Mouse (Mus musculus): Measurements from ENCODE around the gene St8sia1. TPM values are rescaled to one million over a fixed set of nuclear protein-coding genes. Genes with fewer than 3 reads are reported as not detected.
"Not testable (repeated sequence)": the region's sequence is repeated elsewhere in the genome, so short reads cannot be mapped to it uniquely, and the experiment has no call there.

St8sia1 gene
- 0.93 and 1.1 TPM in 2 replicates for polyA plus RNA-seq (2012; rRNA removed)
- polyA plus RNA-seq (2014; fragmentation: Nextera tagmentation; extraction: Ambion mirVana) = 1.1 and 1.3 TPM in 2 replicates

DNA sequence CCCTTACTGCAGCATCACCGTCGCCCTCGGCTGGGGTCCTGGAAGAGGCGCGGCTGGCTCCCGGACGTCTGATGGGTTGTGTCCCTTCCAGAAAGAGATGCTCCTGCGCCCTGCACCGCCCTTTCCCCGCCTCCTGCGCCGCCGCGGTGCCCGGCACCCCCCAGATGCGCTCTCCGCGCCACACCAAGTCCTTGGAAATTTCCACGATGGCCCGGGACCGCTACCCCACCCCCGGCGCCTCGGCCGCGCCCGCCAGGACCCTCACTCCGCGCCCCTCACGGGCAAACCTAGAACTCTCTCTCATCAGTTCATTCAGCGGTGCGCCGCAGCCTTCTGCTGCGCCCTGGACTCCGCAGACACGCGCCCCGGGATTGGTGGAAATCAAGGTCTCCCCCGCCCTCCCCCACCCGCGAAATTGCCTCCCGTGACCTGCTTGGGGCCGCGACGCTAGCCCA lies at the start of gene St8sia1:
St8sia1 (minus strand) TSS at position 377 of the 455 bp plus-strand sequence.
- H3K9ac ChIP-seq (ENCODE audit: low read depth, low read length, severe bottlenecking) = peak within 1 kb of the TSS; percentile 66
- H3K4me3 ChIP-seq (replicated peaks; ENCODE audit: low read length) = peak within 1 kb of the TSS; percentile 60
- 0% methylated on average over 39 of the region's 45 CpGs for WGBS
- H3K4me1 ChIP-seq (ENCODE audit: control insufficient read depth, insufficient read depth, low read length) = 0 out of 2 replicates have a peak, but pooled peaks cover 5% of the 10 kb centered on the region
- H3K4me2 ChIP-seq (replicated peaks; ENCODE audit: low read depth, low read length, severe bottlenecking) = peak within 1 kb of the TSS; percentile 97
- peak; percentile 47 for ATAC-seq (ENCODE audit: low FRiP score, low read depth)
- no peak for TF ChIP-seq POLR2A (IDR thresholded peaks at IDR 0.05; ENCODE audit: borderline replicate concordance, extremely low read depth, insufficient read depth, insufficient read length)
- no peaks in the 10 kb centered on the region for H3K36me3 ChIP-seq (ENCODE audit: control insufficient read depth, insufficient read depth, low read length)
- no peaks in the 10 kb centered on the region for H3K9me3 ChIP-seq (ENCODE audit: control insufficient read depth, low read length)
- 0 out of 2 replicates have a peak within 1 kb of the TSS, but pooled peaks have one; percentile 38 for H3K27ac ChIP-seq (replicated peaks; ENCODE audit: low read depth, low read length)
- peaks cover 10% of the 10 kb centered on the region; the same call in 1 of the 2 replicates for H3K27me3 ChIP-seq (ENCODE audit: control insufficient read depth, insufficient read depth, low read length)
- no peak for DNase-seq (ENCODE audit: low spot score)

DNA sequence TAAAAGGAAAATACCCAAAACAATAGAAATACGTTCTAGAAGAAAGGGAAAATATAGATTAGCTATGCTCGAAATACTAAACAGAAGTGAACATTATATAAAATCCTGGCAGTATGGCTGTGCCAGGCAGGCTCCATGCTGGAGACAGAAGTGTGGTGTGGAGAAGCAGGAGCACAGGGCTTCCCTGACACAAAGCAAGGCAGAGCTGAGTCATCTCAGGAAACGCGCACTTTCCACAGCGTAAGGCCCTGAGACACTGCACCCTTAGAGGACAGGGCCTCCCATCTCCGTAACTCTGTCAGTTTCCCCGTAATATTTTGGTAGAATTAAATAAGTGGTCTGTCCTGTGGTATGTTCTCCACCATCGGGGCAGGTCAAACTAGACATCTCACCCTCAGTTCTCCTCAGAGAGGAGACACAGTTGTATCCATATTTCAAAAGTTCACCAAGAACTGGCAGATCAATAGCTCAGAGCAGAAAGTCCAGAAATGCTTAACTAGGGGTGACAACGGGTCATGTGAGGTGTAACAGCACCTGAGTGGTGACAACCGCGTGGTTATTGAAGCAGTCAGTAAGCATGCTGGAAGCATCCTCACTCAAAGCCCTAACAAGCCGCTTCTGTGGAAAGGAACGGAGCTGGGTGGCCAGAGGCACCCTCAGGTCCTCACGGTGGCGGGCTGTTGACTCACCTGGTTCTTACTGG lies 48.4 kb upstream of the St8sia1 start:
- Histone ChIP-seq H3K4me1 (ENCODE audit: control insufficient read depth, insufficient read depth, low read length) (no peaks in the 10 kb centered on the region), H3K36me3 (ENCODE audit: control insufficient read depth, insufficient read depth, low read length) (peaks cover 40% of the 10 kb centered on the region), H3K9me3 (ENCODE audit: control insufficient read depth, low read length) (peaks cover 3% of the 10 kb centered on the region; the same call in 1 of the 2 replicates), H3K27ac (replicated peaks; ENCODE audit: low read depth, low read length) (no peak overlapping the region), H3K4me2 (replicated peaks; ENCODE audit: low read depth, low read length, severe bottlenecking) (no peak overlapping the region), H3K27me3 (ENCODE audit: control insufficient read depth, insufficient read depth, low read length) (no peaks in the 10 kb centered on the region), H3K4me3 (replicated peaks; ENCODE audit: low read length) (no peak overlapping the region), H3K9ac (ENCODE audit: low read depth, low read length, severe bottlenecking) (no peak overlapping the region)
- TF ChIP-seq POLR2A (IDR thresholded peaks at IDR 0.05; ENCODE audit: borderline replicate concordance, extremely low read depth, insufficient read depth, insufficient read length) = no peak
- no peak for DNase-seq (ENCODE audit: low spot score)
- ATAC-seq (ENCODE audit: low FRiP score, low read depth) = no peak
- 94% methylated on average over 15 of the region's 15 CpGs for WGBS

GRCm38 (mm10) chr6:143008865-143009264 lies 44.6 kb upstream of the St8sia1 start:
- H3K36me3 ChIP-seq (ENCODE audit: control insufficient read depth, insufficient read depth, low read length) = peaks cover 26% of the 10 kb centered on the region
- peaks cover 13% of the 10 kb centered on the region for H3K9me3 ChIP-seq (ENCODE audit: control insufficient read depth, low read length)
- H3K27ac ChIP-seq (replicated peaks; ENCODE audit: low read depth, low read length) = no peak overlapping the region
- no peak overlapping the region for H3K4me2 ChIP-seq (replicated peaks; ENCODE audit: low read depth, low read length, severe bottlenecking)
- ATAC-seq (ENCODE audit: low FRiP score, low read depth) (no peak), DNase-seq (ENCODE audit: low spot score) (no peak)
- no peak overlapping the region for H3K9ac ChIP-seq (ENCODE audit: low read depth, low read length, severe bottlenecking)
- TF ChIP-seq POLR2A (IDR thresholded peaks at IDR 0.05; ENCODE audit: borderline replicate concordance, extremely low read depth, insufficient read depth, insufficient read length) = no peak
- no peak overlapping the region for H3K4me3 ChIP-seq (replicated peaks; ENCODE audit: low read length)
- 80% methylated on average over 5 of the region's 5 CpGs for WGBS
- no peaks in the 10 kb centered on the region for H3K4me1 ChIP-seq (ENCODE audit: control insufficient read depth, insufficient read depth, low read length)
- no peaks in the 10 kb centered on the region for H3K27me3 ChIP-seq (ENCODE audit: control insufficient read depth, insufficient read depth, low read length)

DNA sequence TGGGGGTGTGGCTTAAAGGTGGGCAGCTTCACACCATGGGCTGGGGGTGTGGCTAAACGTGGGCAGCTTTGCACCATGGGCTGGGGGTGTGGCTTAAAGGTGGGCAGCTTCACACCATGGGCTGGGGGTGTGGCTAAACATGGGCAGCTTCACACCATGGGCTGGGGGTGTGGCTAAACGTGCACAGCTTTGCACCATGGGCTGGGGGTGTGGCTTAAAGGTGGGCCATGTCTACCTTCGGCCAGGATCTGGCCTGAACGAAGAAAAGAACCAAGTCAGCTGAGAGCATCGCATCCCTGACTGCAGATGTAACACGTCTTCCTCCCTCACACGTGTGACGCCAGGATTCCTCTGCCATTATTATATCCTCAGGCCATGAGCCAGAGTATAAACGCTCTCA lies 41.0 kb upstream of the St8sia1 start:
- not testable (repeated sequence) for H3K9ac ChIP-seq (ENCODE audit: low read depth, low read length, severe bottlenecking); ATAC-seq (ENCODE audit: low FRiP score, low read depth); H3K4me1 ChIP-seq (ENCODE audit: control insufficient read depth, insufficient read depth, low read length); DNase-seq (ENCODE audit: low spot score); H3K27ac ChIP-seq (replicated peaks; ENCODE audit: low read depth, low read length); H3K36me3 ChIP-seq (ENCODE audit: control insufficient read depth, insufficient read depth, low read length); H3K27me3 ChIP-seq (ENCODE audit: control insufficient read depth, insufficient read depth, low read length); H3K4me3 ChIP-seq (replicated peaks; ENCODE audit: low read length); H3K4me2 ChIP-seq (replicated peaks; ENCODE audit: low read depth, low read length, severe bottlenecking)
- 79% methylated on average over 9 of the region's 9 CpGs for WGBS
- peaks cover 13% of the 10 kb centered on the region for H3K9me3 ChIP-seq (ENCODE audit: control insufficient read depth, low read length)

DNA sequence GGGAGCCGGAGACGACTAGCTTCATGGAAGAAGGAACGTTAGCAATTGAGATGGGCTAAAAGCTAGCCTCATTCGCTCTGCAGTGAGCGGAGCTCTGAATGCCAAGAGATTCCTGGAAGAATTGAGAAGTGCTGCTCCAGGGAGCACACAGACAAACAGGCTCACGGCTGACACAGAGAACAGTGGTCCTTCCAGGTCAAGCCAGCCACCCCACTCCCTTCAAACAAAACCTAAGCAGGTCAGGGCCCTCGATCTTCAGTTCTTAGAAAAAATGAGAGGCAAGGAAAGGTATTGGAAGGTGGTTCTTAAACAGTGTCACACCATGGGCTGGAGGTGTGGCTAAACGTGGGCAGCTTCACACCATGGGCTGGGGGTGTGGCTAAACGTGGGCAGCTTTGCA lies 40.5 kb upstream of the St8sia1 start:
- WGBS = 71% methylated on average over 9 of the region's 9 CpGs
- no peak for TF ChIP-seq POLR2A (IDR thresholded peaks at IDR 0.05; ENCODE audit: borderline replicate concordance, extremely low read depth, insufficient read depth, insufficient read length)
- Histone ChIP-seq H3K27ac (replicated peaks; ENCODE audit: low read depth, low read length) (no peak overlapping the region), H3K27me3 (ENCODE audit: control insufficient read depth, insufficient read depth, low read length) (no peaks in the 10 kb centered on the region), H3K4me2 (replicated peaks; ENCODE audit: low read depth, low read length, severe bottlenecking) (no peak overlapping the region), H3K36me3 (ENCODE audit: control insufficient read depth, insufficient read depth, low read length) (0 out of 2 replicates have a peak, but pooled peaks cover 5% of the 10 kb centered on the region), H3K4me1 (ENCODE audit: control insufficient read depth, insufficient read depth, low read length) (no peaks in the 10 kb centered on the region), H3K9ac (ENCODE audit: low read depth, low read length, severe bottlenecking) (no peak overlapping the region), H3K9me3 (ENCODE audit: control insufficient read depth, low read length) (peaks cover 13% of the 10 kb centered on the region), H3K4me3 (replicated peaks; ENCODE audit: low read length) (no peak overlapping the region)
- no peak for ATAC-seq (ENCODE audit: low FRiP score, low read depth)
- DNase-seq (ENCODE audit: low spot score) = no peak
